Mouse (Mus musculus) small intestine, adult 2 months (tissue): ENCODE data around the gene Acbd7.

ENCODE experiments used
- CTCF ChIP-seq: fragments of 200-500 bp; IDR thresholded peaks from 2 replicates; pipeline ENCODE4 v1.5.1; 2012; ENCODE audit warnings: low read depth, mild to moderate bottlenecking, control low read depth, inconsistent platforms, low read length, moderate library complexity, mixed read lengths; ENCODE audit not compliant: insufficient replicate concordance, insufficient read length; ENCODE audit errors: extremely low read depth
- POLR2A ChIP-seq: fragments of 200-500 bp; IDR thresholded peaks from 2 replicates; pipeline ENCODE4 v1.6.1; 2012; ENCODE audit warnings: low read depth, mild to moderate bottlenecking, control low read depth, inconsistent platforms, low read length, moderate library complexity

DNA sequence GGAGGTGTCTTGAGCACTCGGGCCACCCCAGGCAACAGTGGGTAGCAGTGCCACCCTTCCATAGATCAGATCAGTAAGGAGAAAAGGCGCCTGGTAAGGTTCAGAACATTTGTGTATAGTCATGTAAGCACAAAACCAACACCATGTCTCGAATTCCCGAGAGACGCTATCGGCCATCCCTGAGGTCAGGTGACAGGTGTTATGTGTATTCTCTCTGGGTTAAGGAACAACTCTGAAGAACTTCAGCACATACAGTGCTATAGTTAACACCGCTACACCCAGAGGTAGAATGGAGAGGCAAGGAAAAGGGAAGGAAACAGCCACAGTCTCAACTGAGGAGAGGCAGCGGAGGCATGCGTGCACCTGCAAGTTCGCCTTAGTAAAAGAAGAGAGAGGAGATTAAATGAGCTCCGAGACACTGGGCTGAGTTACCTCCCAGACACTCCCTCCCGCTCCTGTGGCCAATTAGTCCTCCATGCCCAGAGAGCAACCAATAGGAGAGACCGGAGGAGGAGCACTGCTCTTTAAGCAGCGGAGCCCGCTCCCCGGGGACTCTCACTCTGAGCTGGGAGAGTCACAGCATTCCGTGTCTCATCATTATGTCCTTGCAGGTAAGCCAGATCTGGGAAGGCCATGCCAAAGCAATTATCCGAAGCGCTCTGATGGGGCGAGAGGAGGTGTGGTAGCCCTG, at the start of gene Acbd7:
- TF ChIP-seq CTCF: no peak
- no peak for TF ChIP-seq POLR2A
